Mouse (Mus musculus) cerebellum, adult 2 months (tissue): ENCODE measurements around the gene Tmprss4. TPM values are rescaled to one million over a fixed set of nuclear protein-coding genes. Genes with fewer than 3 reads are reported as not detected.

ENCODE experiments used
- DNase-seq, 2 experiments: peaks; one replicate each; pipeline ENCODE4 v3.0.0; 2021
- H3K27ac ChIP-seq: fragments of 200-500 bp; 2 replicates; pipeline ENCODE4 v1.5.1; 2012; ENCODE audit warnings: low read length, control low read depth, inconsistent platforms; ENCODE audit not compliant: insufficient read depth
- H3K27me3 ChIP-seq: fragments of 200-500 bp; 2 replicates; pipeline ENCODE4 v1.6.1; 2012; ENCODE audit warnings: inconsistent platforms, mild to moderate bottlenecking, low read length, moderate library complexity; ENCODE audit not compliant: control insufficient read depth, insufficient read depth
- H3K4me1 ChIP-seq: fragments of 200-500 bp; 2 replicates; pipeline ENCODE4 v1.6.1; 2011; ENCODE audit warnings: low read length; ENCODE audit not compliant: control insufficient read depth, insufficient read depth
- H3K4me3 ChIP-seq: fragments of 200-500 bp; replicated peaks from 2 replicates; pipeline ENCODE3; 2011; ENCODE audit warnings: mild to moderate bottlenecking, low read depth, low read length, control low read depth; ENCODE audit not compliant: insufficient read depth
- CTCF ChIP-seq: fragments of 200-500 bp; IDR thresholded peaks from 2 replicates; pipeline ENCODE4 v1.5.1; 2011; ENCODE audit warnings: low read depth, mild to moderate bottlenecking, control low read depth, low read length, moderate library complexity, borderline replicate concordance; ENCODE audit not compliant: insufficient read depth
- POLR2A ChIP-seq: fragments of 200-500 bp; IDR thresholded peaks from 2 replicates; pipeline ENCODE4 v1.6.1; 2011; ENCODE audit warnings: low read length, control low read depth, borderline replicate concordance; ENCODE audit not compliant: insufficient read depth
- WGBS: fragments of 180-500 bp; shearing (Covaris S2); methylation state at CpG from one replicate; pipeline ENCODE4 v1.1.7; 2018; 5-methylcytosine and 5-hydroxymethylcytosine counted together
- polyA plus RNA-seq: library from polyadenylated mRNA; depleted of rRNA; stranded (reverse); fragments of >200 nt; gene quantifications from 2 replicates; pipeline ENCODE4 v1.2.3, GENCODE M21; 2012

The Tmprss4 gene
- polyA plus RNA-seq, 1 experiment: 0.34 TPM

GRCm38 (mm10) chr9:45195468-45195867 is 8.4 kb downstream of the Tmprss4 start:
- WGBS: 62% methylated on average over 4 of the region's 4 CpGs
- no peaks in the 10 kb centered on the region for H3K4me1 ChIP-seq
- no peak for DNase-seq
- H3K4me3 ChIP-seq: no peak overlapping the region
- H3K27me3 ChIP-seq: no peaks in the 10 kb centered on the region
- no peak overlapping the region for H3K27ac ChIP-seq
- no peak for TF ChIP-seq POLR2A
- no peak for TF ChIP-seq CTCF

DNA sequence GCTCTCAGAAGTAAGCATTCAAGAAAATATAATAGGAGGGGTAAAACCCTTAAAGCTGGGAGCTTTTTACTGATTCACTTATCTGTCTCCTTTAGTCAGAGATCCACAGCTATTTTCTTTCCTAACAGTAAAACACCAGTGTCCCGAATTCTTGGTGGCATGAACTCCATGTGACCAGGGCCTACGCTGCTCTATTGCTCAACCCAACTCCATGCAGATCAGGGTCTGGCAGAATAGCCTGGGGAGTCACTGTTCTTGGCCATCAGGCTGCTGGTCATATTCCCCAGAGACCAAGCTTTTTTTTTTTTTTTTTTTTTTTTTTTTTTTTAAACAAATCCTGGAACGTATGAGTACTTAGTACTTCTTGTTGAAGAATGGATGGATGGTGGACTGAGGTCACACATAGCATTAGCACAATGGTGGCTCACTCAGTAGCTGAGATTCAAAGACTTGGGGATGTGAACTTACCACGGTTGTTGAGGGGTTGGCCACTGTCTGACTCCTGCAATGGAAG is 14.2 kb downstream of the Tmprss4 start:
- WGBS: 89% methylated on average over 4 of the region's 4 CpGs
- TF ChIP-seq CTCF (no peak), POLR2A (no peak)
- Histone ChIP-seq H3K4me3 (no peak overlapping the region), H3K27me3 (no peaks in the 10 kb centered on the region), H3K27ac (no peak overlapping the region), H3K4me1 (no peaks in the 10 kb centered on the region)
- no peak for DNase-seq

GRCm38 (mm10) chr9:45188570-45189563 is 15.0 kb downstream of the Tmprss4 start:
- TF ChIP-seq CTCF (no peak), POLR2A (no peak)
- WGBS: 85% methylated on average over 10 of the region's 10 CpGs
- DNase-seq: no peak
- Histone ChIP-seq H3K27me3 (no peaks in the 10 kb centered on the region), H3K4me1 (no peaks in the 10 kb centered on the region; the same call in 1 of the 2 replicates), H3K4me3 (no peak overlapping the region), H3K27ac (no peak overlapping the region)

DNA sequence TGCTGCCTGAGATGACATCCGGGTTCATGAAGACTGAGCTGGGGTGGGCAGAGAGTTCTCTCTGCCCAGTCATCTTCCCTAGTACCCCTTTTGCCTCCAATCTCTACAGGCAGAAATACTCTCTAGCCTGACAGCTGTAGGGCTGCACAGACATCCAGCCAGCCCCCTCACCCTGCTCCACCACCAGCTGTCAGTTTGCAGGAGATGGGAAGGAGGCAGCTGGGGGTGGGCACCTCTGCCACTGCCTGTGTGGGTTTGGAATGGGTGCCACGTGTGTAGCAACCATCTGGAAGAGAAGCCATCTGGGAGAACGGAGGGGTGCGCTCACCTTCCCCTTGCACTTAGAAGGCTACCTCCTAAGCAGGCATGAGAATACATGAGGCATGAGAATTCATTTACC is 18.6 kb downstream of the Tmprss4 start:
- no peak for DNase-seq
- Histone ChIP-seq H3K27me3 (no peaks in the 10 kb centered on the region), H3K27ac (no peak overlapping the region), H3K4me3 (no peak overlapping the region), H3K4me1 (peaks cover 6% of the 10 kb centered on the region; the same call in 1 of the 2 replicates)
- no peak for TF ChIP-seq POLR2A
- TF ChIP-seq CTCF: no peak
- 56% methylated on average over 4 of the region's 4 CpGs for WGBS

DNA sequence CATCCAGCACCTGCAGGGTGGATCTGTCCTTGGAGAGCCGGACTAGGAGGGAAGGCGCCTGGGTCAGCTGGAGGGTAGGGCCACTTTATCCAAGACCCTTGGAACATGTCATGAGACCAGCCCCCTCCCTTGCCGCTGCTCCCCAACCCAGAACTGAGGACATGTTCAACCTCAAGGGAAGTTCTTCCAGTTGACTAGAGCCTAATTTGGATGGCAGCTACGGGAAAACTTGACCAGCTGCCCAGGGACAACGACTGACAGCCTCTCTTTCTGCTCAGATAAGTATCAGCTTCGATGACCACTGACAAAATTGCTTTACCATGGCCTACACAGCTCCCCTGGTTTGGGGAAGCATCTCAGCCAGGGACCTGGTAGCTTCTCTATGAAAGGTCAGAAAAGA is 20.6 kb downstream of the Tmprss4 start:
- Histone ChIP-seq H3K27ac (no peak overlapping the region), H3K4me1 (peaks cover 6% of the 10 kb centered on the region; the same call in 1 of the 2 replicates), H3K4me3 (no peak overlapping the region), H3K27me3 (no peaks in the 10 kb centered on the region)
- no peak for TF ChIP-seq CTCF
- TF ChIP-seq POLR2A: no peak
- DNase-seq: no peak
- WGBS: 17% methylated on average over 6 of the region's 6 CpGs

GRCm38 (mm10) chr9:45182521-45182920 is 21.4 kb downstream of the Tmprss4 start:
- Histone ChIP-seq H3K4me1 (peaks cover 6% of the 10 kb centered on the region; the same call in 1 of the 2 replicates), H3K27ac (no peak overlapping the region), H3K4me3 (no peak overlapping the region), H3K27me3 (no peaks in the 10 kb centered on the region)
- TF ChIP-seq POLR2A (no peak), CTCF (no peak)
- WGBS: 84% methylated on average over 3 of the region's 3 CpGs
- no peak for DNase-seq

- no peak for TF ChIP-seq POLR2A
- no peak for TF ChIP-seq CTCF
- Histone ChIP-seq H3K27me3 (no peaks in the 10 kb centered on the region), H3K27ac (no peak within 1 kb of the TSS), H3K4me1 (peaks cover 6% of the 10 kb centered on the region; the same call in 1 of the 2 replicates), H3K4me3 (no peak within 1 kb of the TSS)
- 44% methylated on average over 2 of the region's 2 CpGs for WGBS
- no peak for DNase-seq
Observed at GRCm38 (mm10) chr9:45181770-45182169, 22.1 kb downstream of the Tmprss4 start, which contains the start of gene BC049352. BC049352 (plus strand) TSS chr9:45182007.
